Mouse (Mus musculus) lung, embryonic 15.5 days (tissue): ENCODE measurements at regions not wholly inside any gene's neighbourhood (a gene's known extent, or its start where the extent isn't known, plus 50 kb on each side); places are given as distances from the start of the nearest gene placed in this dataset.

Source experiments
- ATAC-seq: fragments of 200-750 bp; cut with Nextera tagmentation; 2 replicates; pipeline ENCODE4 v1.8.0; 2017; ENCODE audit warnings: moderate number of reproducible peaks, borderline replicate concordance; ENCODE audit not compliant: low FRiP score, low TSS enrichment; ENCODE audit errors: extremely low read depth
- H3K27ac ChIP-seq: fragments of 300-500 bp; sonication (generic); 2 replicates; pipeline ENCODE4 v1.5.1; 2015; ENCODE audit warnings: moderate library complexity, mild to moderate bottlenecking, inconsistent platforms
- H3K27me3 ChIP-seq: fragments of 300-500 bp; sonication (generic); 2 replicates; pipeline ENCODE4 v1.6.1; 2015; ENCODE audit warnings: inconsistent platforms
- H3K36me3 ChIP-seq: fragments of 300-500 bp; sonication (generic); 2 replicates; pipeline ENCODE4 v1.6.1; 2015; ENCODE audit warnings: inconsistent platforms
- H3K4me1 ChIP-seq: fragments of 300-500 bp; sonication (generic); 2 replicates; pipeline ENCODE4 v1.6.1; 2015; ENCODE audit warnings: inconsistent platforms
- H3K4me2 ChIP-seq: fragments of 300-500 bp; sonication (generic); 2 replicates; pipeline ENCODE4 v1.6.1; 2015; ENCODE audit warnings: inconsistent platforms, mild to moderate bottlenecking, moderate library complexity
- H3K4me3 ChIP-seq: fragments of 300-500 bp; sonication (generic); 2 replicates; pipeline ENCODE4 v1.5.1; 2015; ENCODE audit warnings: mild to moderate bottlenecking, inconsistent platforms
- H3K9ac ChIP-seq: fragments of 300-500 bp; sonication (generic); 2 replicates; pipeline ENCODE4 v1.6.1; 2015; ENCODE audit warnings: inconsistent platforms
- H3K9me3 ChIP-seq: fragments of 300-500 bp; sonication (generic); 2 replicates; pipeline ENCODE4 v1.6.1; 2016; ENCODE audit warnings: inconsistent platforms
- WGBS: fragments of 180-500 bp; shearing (Covaris S2); methylation state at CpG from one replicate; pipeline ENCODE4 v1.1.7; 2015; 5-methylcytosine and 5-hydroxymethylcytosine counted together

DNA sequence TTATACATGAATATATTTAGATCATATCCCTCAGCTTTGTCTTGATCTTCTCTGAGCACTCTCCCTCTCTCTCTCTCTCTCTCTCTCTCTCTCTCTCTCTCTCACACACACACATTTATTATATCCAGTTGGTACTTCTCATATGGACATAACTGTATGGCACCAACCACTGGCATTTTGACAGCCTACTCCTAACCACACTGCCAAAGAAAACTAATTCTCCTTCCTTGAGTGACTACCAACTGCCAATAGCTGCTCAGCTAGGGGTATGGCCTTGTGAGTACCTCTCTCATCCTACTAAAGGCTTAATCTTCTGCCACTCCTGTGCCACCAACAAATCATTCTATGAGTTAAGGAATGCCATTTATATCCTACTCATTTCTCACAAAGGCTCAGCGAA is 127.2 kb upstream of the Ptchd4 start:
- no peak for ATAC-seq
- no peaks in the 10 kb centered on the region for H3K4me1 ChIP-seq
- H3K4me3 ChIP-seq = no peak overlapping the region
- no peak overlapping the region for H3K27ac ChIP-seq
- H3K36me3 ChIP-seq = no peaks in the 10 kb centered on the region
- no peak overlapping the region for H3K9ac ChIP-seq
- H3K9me3 ChIP-seq = no peaks in the 10 kb centered on the region
- 94% methylated on average over 1 of the region's 1 CpGs for WGBS
- no peaks in the 10 kb centered on the region for H3K27me3 ChIP-seq
- H3K4me2 ChIP-seq = no peak overlapping the region

- Histone ChIP-seq H3K9ac (no peak overlapping the region), H3K36me3 (no peaks in the 10 kb centered on the region)
- 76% methylated on average over 8 of the region's 8 CpGs for WGBS
Observed at GRCm38 (mm10) chr17:42190206-42190902, 125.4 kb upstream of the Ptchd4 start.

More at GRCm38 (mm10) chr17:42190206-42190902, 125.4 kb upstream of the Ptchd4 start:
- no peaks in the 10 kb centered on the region for H3K27me3 ChIP-seq
- no peak overlapping the region for H3K27ac ChIP-seq
- H3K9me3 ChIP-seq = no peaks in the 10 kb centered on the region
- no peak overlapping the region for H3K4me3 ChIP-seq
- no peak for ATAC-seq
- H3K4me1 ChIP-seq = no peaks in the 10 kb centered on the region
- no peak overlapping the region for H3K4me2 ChIP-seq
